Mouse (Mus musculus): ENCODE results near the gene Tmeff2.

DNA sequence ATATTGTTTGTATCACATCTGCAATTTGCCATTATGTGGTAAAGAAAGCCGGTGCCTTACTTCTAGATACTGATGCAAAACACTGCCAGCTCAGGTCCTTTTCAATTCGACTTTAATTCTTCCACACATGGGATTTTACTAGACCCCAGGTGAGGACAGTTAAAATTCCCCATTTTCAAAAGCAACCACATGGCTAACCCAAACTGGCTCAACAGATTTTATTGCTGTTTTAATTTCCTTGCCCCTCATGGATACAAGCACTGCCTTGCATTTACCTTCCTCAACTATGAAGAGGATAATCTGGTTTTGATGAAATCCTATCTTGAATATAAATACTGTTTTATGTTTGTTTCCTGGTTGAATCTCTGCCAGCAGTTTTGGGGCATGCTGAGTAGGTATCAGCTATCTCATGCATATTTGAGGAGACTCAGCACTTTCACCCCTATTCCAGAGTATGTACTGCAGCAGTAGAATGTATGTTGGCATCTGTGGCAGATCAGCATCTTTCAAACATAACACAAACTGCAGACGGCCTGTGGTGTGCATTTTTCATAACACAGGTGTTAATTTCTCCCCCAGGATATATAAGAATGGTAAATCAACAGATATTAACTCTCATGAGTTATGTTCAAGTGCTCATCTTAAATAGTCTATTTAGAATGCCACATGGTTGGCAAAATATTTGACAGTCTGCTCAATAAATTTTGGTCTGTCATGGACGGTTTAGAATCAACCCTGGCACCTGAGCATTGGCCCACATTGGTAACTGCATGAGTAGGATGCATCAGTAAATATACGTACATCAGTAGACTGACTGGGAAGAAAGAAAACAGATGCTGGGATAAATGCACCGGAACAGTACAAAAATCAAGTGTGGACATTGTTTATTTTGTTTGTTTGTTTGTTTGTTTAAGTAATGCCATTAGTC is 72.3 kb downstream of the Tmeff2 start:
- no peak for TF ChIP-seq CTCF (IDR thresholded peaks at IDR 0.05)
- no peak for TF ChIP-seq EP300 (IDR thresholded peaks at IDR 0.05)
